Comparison of ENCODE assay signal across 28 mouse cellular contexts in the genomic region with DNA sequence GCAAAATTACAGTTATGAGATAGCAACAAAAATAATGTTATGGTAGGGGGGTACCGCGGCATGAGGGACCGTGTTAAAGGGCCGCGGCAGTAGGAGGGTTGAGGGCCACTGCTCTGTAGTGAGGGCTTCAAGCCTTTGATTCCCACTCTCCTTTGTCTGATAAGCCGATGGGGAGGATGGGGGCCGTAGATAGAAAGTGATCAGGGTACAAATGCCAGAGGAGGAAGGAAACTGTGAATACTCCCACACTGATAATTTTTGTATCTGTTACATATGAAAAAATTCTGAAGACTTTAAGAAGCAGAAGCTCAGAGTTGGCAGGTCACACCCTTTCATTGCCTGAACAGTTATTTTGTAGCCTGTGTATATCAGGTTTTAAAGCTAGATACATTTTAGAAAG.
"Had no signal": no experiment of that assay in that cellular context is flagged by ENCODE, and none has a peak within 500 bp of the region (broad histone marks: within the 10 kb centered on the region; RNA-seq: fewer than 3 reads in every experiment).

No protein-coding gene starts in this region.

- H3K36me3 ChIP-seq: heart, embryonic 13.5 days; heart, embryonic 15.5 days; hindbrain, embryonic 10.5 days; hindbrain, embryonic 12.5 days; kidney, embryonic 15.5 days; limb, embryonic 13.5 days; limb, embryonic 15.5 days had no signal

- H3K4me3 ChIP-seq: heart, adult 2 months; heart, embryonic 13.5 days; heart, embryonic 15.5 days; hindbrain, embryonic 10.5 days; hindbrain, embryonic 12.5 days; kidney, embryonic 15.5 days; limb, embryonic 13.5 days; limb, embryonic 15.5 days had no signal

- H3K9me3 ChIP-seq: heart, embryonic 13.5 days; heart, embryonic 15.5 days; hindbrain, embryonic 10.5 days; hindbrain, embryonic 12.5 days; kidney, embryonic 15.5 days; limb, embryonic 13.5 days; limb, embryonic 15.5 days had no signal

- DNase-seq: gastrocnemius, postnatal 10 days; gastrocnemius, postnatal 25 days; heart, adult 2 months; heart, postnatal 14 days; heart, postnatal 36 days; kidney, adult 11 months; kidney, adult 2 months; kidney, adult 9 months; kidney, postnatal 14 days; kidney, postnatal 36 days; layer of hippocampus, adult 9-11 months; layer of hippocampus, postnatal 36 days; left cerebral cortex, postnatal 4 days had no signal

- H3K27ac ChIP-seq: heart, adult 2 months; heart, embryonic 13.5 days; heart, embryonic 15.5 days; hindbrain, embryonic 10.5 days; hindbrain, embryonic 12.5 days; hindbrain, embryonic 14.5 days; kidney, embryonic 15.5 days; kidney, postnatal 0 days; limb, embryonic 13.5 days; limb, embryonic 15.5 days; liver, embryonic 14.5 days had no signal

- H3K4me2 ChIP-seq: heart, embryonic 11.5 days; heart, embryonic 13.5 days; heart, embryonic 15.5 days; hindbrain, embryonic 12.5 days; hindbrain, embryonic 14.5 days; kidney, embryonic 15.5 days; limb, embryonic 13.5 days; limb, embryonic 15.5 days; liver, embryonic 11.5 days had no signal

- H3K9ac ChIP-seq: heart, embryonic 13.5 days; heart, embryonic 15.5 days; hindbrain, embryonic 12.5 days; hindbrain, embryonic 14.5 days; kidney, embryonic 15.5 days; limb, embryonic 13.5 days; limb, embryonic 15.5 days; liver, embryonic 14.5 days had no signal

- H3K4me1 ChIP-seq: hindbrain, embryonic 10.5 days; hindbrain, embryonic 12.5 days; limb, embryonic 15.5 days had no signal

- ATAC-seq: hindbrain, embryonic 16.5 days; inflammation-experienced regulatory T-cells, adult 6 months; intestine, embryonic 16.5 days had no signal

- H3K27me3 ChIP-seq: heart, embryonic 13.5 days; heart, embryonic 15.5 days; hindbrain, embryonic 12.5 days; kidney, embryonic 15.5 days; limb, embryonic 13.5 days; limb, embryonic 15.5 days had no signal
